Mouse (Mus musculus) heart, postnatal 0 days (tissue): Measurements from ENCODE around the gene Triml1.

ENCODE experiments used
- CTCF ChIP-seq: IDR thresholded peaks from 2 replicates; pipeline ENCODE4 v1.5.1; 2016; ENCODE audit warnings: antibody characterized with exemption, control low read depth, low read depth
- EP300 ChIP-seq: IDR thresholded peaks from 2 replicates; pipeline ENCODE4 v1.6.1; 2016; ENCODE audit warnings: antibody characterized with exemption, low read depth

GRCm38 (mm10) chr8:43111205-43111827 is 30.0 kb downstream of the Triml1 start:
- TF ChIP-seq CTCF (no peak), EP300 (no peak)
